Mouse (Mus musculus) testis, adult 2 months (tissue): Measurements from ENCODE around the gene Srrm1. TPM values are rescaled to one million over a fixed set of nuclear protein-coding genes. Genes with fewer than 3 reads are reported as not detected.

Experiments used
- H3K27ac ChIP-seq: fragments of 200-500 bp; 2 replicates; pipeline ENCODE4 v1.5.1; 2012; ENCODE audit warnings: low read depth, low read length; ENCODE audit not compliant: control insufficient read depth, insufficient read depth
- H3K27me3 ChIP-seq: fragments of 200-500 bp; 2 replicates; pipeline ENCODE4 v1.6.1; 2012; ENCODE audit warnings: mild to moderate bottlenecking, low read length, moderate library complexity; ENCODE audit not compliant: control insufficient read depth, insufficient read depth
- H3K36me3 ChIP-seq: fragments of 200-500 bp; 2 replicates; pipeline ENCODE4 v1.6.1; 2012; ENCODE audit warnings: mild to moderate bottlenecking, low read length; ENCODE audit not compliant: control insufficient read depth, insufficient read depth
- H3K4me1 ChIP-seq: fragments of 200-500 bp; 2 replicates; pipeline ENCODE4 v1.6.1; 2012; ENCODE audit warnings: low read length; ENCODE audit not compliant: control insufficient read depth, insufficient read depth
- H3K4me3 ChIP-seq: fragments of 200-500 bp; 2 replicates; pipeline ENCODE4 v1.5.1; 2012; ENCODE audit warnings: low read depth, mild to moderate bottlenecking, low read length, moderate library complexity, mixed read lengths; ENCODE audit not compliant: control insufficient read depth
- CTCF ChIP-seq: fragments of 200-500 bp; IDR thresholded peaks from 2 replicates; pipeline ENCODE4 v1.5.1; 2012; ENCODE audit warnings: low read depth, mild to moderate bottlenecking, inconsistent platforms, low read length, moderate library complexity; ENCODE audit not compliant: control insufficient read depth, insufficient read depth, insufficient replicate concordance
- POLR2A ChIP-seq: fragments of 200-500 bp; IDR thresholded peaks from 2 replicates; pipeline ENCODE4 v1.6.1; 2012; ENCODE audit warnings: low read depth, mild to moderate bottlenecking, inconsistent platforms, low read length, moderate library complexity; ENCODE audit not compliant: control insufficient read depth
- polyA plus RNA-seq: library from polyadenylated mRNA; depleted of rRNA; stranded (reverse); fragments of >200 nt; gene quantifications from 2 replicates; pipeline ENCODE4 v1.2.3, GENCODE M21; 2012

Srrm1 gene
- polyA plus RNA-seq, 1 experiment = 25.7 TPM

DNA sequence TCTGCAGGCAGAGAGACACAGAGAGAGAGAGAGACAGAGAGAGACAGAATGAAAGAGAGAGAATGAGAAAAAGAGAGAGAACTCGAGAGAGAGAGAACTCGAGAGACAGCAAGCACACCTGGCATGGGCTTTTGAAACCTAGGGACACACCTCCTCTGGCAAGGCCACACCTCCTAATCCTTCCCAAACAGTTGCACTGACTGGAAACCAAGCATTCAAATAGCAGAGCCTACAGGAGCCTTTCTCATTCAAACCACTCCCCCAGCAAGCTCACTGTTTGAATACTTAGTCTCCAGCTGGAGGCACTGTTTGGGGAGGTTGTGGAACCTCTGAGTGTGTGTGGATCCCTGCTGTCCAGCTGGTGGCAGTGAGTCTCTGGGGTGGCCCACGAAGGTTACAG lies 39.7 kb upstream of the Srrm1 start:
- H3K4me3 ChIP-seq = no peak overlapping the region
- no peak overlapping the region for H3K27ac ChIP-seq
- H3K27me3 ChIP-seq = no peaks in the 10 kb centered on the region
- H3K4me1 ChIP-seq = peaks cover 2% of the 10 kb centered on the region
- no peaks in the 10 kb centered on the region for H3K36me3 ChIP-seq
- TF ChIP-seq CTCF (no peak), POLR2A (no peak)

DNA sequence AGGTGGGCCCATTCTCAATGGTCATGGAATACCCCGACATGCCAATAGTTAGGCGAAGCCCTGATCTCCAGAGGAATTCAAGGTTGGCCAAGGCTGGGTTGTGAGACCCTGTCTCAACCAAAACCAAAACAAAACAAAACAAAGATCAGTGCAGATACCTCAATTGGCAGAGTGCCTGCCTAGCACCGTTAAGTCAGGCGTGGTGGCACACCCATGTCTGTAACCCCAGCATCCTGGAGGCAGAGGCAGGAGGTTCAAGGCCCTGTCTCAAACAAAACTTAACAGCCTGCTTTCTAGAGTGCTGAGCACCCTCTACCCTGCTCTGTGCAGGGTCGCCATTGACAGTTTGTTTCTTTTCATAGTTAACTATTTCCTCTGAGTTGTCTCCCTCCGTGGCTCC lies 37.9 kb upstream of the Srrm1 start:
- H3K36me3 ChIP-seq = no peaks in the 10 kb centered on the region
- no peak overlapping the region for H3K4me3 ChIP-seq
- no peak overlapping the region for H3K27ac ChIP-seq
- no peak for TF ChIP-seq POLR2A
- TF ChIP-seq CTCF = no peak
- no peaks in the 10 kb centered on the region for H3K4me1 ChIP-seq
- H3K27me3 ChIP-seq = no peaks in the 10 kb centered on the region

DNA sequence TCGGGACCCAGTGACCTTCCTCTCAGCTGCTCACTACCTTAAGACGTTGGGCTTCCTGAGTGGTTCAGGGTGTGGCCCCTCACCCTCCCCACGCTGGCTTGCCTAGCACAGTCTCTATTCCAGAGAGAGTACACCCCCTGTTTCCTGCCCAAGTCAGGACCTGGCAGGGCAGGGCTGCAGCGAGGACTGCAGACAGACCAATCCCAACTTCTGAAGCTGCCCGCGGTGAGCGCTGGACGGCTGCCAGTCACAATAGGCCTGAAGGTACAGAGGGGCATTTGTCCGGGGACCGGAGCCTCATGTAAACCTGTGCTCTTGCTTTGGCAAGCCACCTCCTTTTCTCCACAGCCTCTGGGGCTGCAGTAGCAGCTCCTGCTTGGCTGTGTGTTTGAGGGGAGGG lies 32.5 kb upstream of the Srrm1 start:
- Histone ChIP-seq H3K4me3 (no peak overlapping the region), H3K4me1 (no peaks in the 10 kb centered on the region), H3K27ac (no peak overlapping the region), H3K36me3 (no peaks in the 10 kb centered on the region), H3K27me3 (no peaks in the 10 kb centered on the region)
- TF ChIP-seq CTCF (no peak), POLR2A (no peak)

DNA sequence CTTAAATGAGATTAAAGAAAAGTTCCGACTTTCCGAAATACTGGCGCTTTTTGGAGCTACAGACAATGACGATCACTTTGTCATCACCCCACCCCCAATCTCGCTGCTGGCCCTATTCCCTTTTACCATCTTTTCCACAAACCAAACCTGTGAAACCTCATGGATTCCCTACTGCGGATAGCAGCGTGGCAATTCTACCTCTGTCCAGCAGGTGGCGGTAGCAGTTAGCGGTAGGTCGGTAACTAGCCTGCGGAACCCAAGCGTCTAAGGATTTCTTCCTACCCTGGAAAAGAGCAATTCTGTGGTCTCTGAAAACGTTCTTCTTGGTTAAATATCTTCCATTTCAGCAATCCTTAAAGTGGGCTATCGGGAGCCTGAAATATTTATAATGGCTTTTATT lies 29.2 kb upstream of the Srrm1 start:
- Histone ChIP-seq H3K4me1 (no peaks in the 10 kb centered on the region), H3K4me3 (no peak overlapping the region), H3K27ac (no peak overlapping the region), H3K36me3 (no peaks in the 10 kb centered on the region), H3K27me3 (no peaks in the 10 kb centered on the region)
- TF ChIP-seq CTCF = peak; percentile 97
- no peak for TF ChIP-seq POLR2A

DNA sequence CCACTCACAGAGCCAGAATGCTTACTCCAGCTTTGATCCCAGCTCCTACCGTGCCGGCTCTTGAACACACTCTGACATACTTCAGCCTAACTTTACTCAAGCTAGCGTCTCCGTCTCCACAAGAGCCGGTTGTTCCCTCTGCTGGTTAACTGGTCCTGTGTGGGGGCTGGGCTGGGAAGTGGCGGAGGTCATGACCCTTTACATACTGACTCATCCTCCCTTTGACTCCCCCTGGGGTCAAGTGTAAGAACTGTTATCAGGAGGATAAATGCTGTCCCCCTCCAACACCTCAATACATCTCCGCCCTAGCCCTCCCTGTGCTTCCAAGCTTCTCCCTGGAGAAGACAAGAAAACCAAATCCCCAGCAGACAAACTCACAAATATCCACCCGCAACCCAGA lies 28.2 kb upstream of the Srrm1 start:
- H3K4me1 ChIP-seq = no peaks in the 10 kb centered on the region
- H3K36me3 ChIP-seq = no peaks in the 10 kb centered on the region
- H3K27ac ChIP-seq = no peak overlapping the region
- H3K27me3 ChIP-seq = no peaks in the 10 kb centered on the region
- TF ChIP-seq POLR2A (no peak), CTCF (no peak)
- H3K4me3 ChIP-seq = no peak overlapping the region

DNA sequence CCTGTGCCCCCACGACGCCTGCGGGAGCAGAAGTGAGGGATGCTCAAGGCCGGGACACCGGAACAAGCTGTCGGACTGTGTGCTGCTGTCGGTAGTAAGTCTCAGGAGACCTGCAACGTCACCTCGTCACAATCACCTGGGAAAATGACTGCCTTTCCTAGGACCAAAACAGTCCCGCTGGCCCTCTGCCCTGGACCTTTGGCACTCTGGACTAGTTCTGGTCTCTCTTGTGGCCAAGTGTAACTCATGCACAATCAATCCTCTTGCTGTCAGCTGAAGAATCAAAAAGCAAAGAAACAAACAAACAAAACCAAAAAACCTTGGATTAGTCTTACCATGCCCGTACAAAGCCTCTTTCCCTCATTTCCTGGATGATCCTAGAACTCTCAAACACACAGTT lies 24.1 kb upstream of the Srrm1 start:
- Histone ChIP-seq H3K36me3 (no peaks in the 10 kb centered on the region), H3K4me1 (no peaks in the 10 kb centered on the region)
- TF ChIP-seq CTCF (no peak), POLR2A (no peak)

DNA sequence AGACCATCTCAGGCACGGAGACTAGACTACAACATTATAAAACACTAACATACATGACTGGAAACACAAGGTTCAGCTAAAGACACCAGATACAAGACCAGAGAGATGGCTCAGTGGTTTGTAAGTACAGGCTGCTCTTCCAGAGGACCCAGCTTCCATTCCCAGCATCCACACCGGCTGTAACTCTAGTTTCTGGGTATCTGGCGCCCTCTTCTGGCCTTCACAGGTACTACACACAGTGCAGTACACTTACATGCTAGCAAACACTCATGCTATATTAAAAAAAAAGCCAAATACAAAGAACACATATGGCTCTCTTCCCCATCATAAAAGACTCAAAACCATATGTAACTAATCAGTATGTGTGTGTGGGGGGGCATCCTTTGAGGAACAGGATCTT lies 22.3 kb upstream of the Srrm1 start:
- Histone ChIP-seq H3K27me3 (no peaks in the 10 kb centered on the region), H3K36me3 (no peaks in the 10 kb centered on the region), H3K4me1 (no peaks in the 10 kb centered on the region), H3K4me3 (no peak overlapping the region), H3K27ac (no peak overlapping the region)
- TF ChIP-seq POLR2A (no peak), CTCF (peak; percentile 80; the same call in 1 of the 2 replicates)

More for the DNA sequence above, 24.1 kb upstream of the Srrm1 start:
- Histone ChIP-seq H3K4me3 (no peak overlapping the region), H3K27me3 (no peaks in the 10 kb centered on the region), H3K27ac (no peak overlapping the region)

DNA sequence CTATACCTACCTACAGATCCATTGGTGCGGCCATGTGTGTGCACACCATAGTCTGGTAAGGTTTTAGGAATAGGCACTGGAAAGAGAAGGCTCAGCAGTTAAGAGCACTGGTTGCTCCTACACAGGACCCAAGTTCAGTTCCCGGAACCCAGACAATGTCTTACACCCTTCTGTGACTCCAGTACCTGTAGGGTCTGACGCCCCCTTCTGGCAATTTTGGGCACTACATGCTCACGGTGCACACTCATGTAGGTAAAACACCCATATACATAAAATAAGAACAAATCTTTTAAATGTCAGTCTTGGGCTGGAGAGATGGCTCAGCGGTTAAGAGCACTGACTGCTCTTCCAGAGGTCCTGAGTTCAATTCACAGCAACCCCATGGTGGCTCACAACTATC lies 20.2 kb upstream of the Srrm1 start:
- TF ChIP-seq POLR2A (no peak), CTCF (peak; percentile 53; the same call in 1 of the 2 replicates)
- no peaks in the 10 kb centered on the region for H3K27me3 ChIP-seq
- H3K27ac ChIP-seq = no peak overlapping the region
- H3K4me1 ChIP-seq = no peaks in the 10 kb centered on the region
- no peaks in the 10 kb centered on the region for H3K36me3 ChIP-seq
- H3K4me3 ChIP-seq = no peak overlapping the region
